Mouse (Mus musculus) intestine, postnatal 0 days (tissue): ENCODE results near the gene Acer3. TPM values are rescaled to one million over a fixed set of nuclear protein-coding genes. Genes with fewer than 3 reads are reported as not detected.

Source experiments
- ATAC-seq: fragments of 200-750 bp; cut with Nextera tagmentation; 2 replicates; pipeline ENCODE4 v1.8.0; 2017; ENCODE audit warnings: mild to moderate bottlenecking, moderate TSS enrichment, moderate library complexity
- H3K27ac ChIP-seq: fragments of 300-500 bp; sonication (generic); 2 replicates; pipeline ENCODE4 v1.5.1; 2014; ENCODE audit warnings: mild to moderate bottlenecking, low read depth, low read length, moderate library complexity
- H3K27me3 ChIP-seq: fragments of 300-500 bp; sonication (generic); replicated peaks from 2 replicates; pipeline ENCODE4 v1.6.1; 2014; ENCODE audit warnings: low read length, mixed read lengths; ENCODE audit not compliant: control insufficient read depth, insufficient read depth
- H3K36me3 ChIP-seq: fragments of 300-500 bp; sonication (generic); 2 replicates; pipeline ENCODE4 v1.6.1; 2014; ENCODE audit warnings: mild to moderate bottlenecking, moderate library complexity; ENCODE audit not compliant: control insufficient read depth, insufficient read depth
- H3K4me1 ChIP-seq: fragments of 300-500 bp; sonication (generic); replicated peaks from 2 replicates; pipeline ENCODE4 v1.6.1; 2014; ENCODE audit warnings: antibody characterized with exemption, low read length, mixed read lengths; ENCODE audit not compliant: control insufficient read depth, insufficient read depth
- H3K4me2 ChIP-seq: fragments of 300-500 bp; sonication (generic); replicated peaks from 2 replicates; pipeline ENCODE4 v1.6.1; 2014; ENCODE audit warnings: low read depth, mild to moderate bottlenecking, moderate library complexity
- H3K4me3 ChIP-seq: fragments of 300-500 bp; sonication (generic); 2 replicates; pipeline ENCODE4 v1.5.1; 2014; ENCODE audit warnings: low read depth, low read length
- H3K9ac ChIP-seq: fragments of 300-500 bp; sonication (generic); 2 replicates; pipeline ENCODE4 v1.6.1; 2014; ENCODE audit warnings: mild to moderate bottlenecking, low read depth, low read length
- H3K9me3 ChIP-seq: fragments of 300-500 bp; sonication (generic); 2 replicates; pipeline ENCODE4 v1.6.1; 2016; ENCODE audit warnings: mixed run types; ENCODE audit not compliant: control insufficient read depth
- CTCF ChIP-seq: sonication (generic); IDR thresholded peaks from 2 replicates; pipeline ENCODE4 v1.5.1; 2016; ENCODE audit warnings: low read depth, mild to moderate bottlenecking, control low read depth, antibody characterized with exemption, moderate library complexity
- WGBS: fragments of 180-500 bp; shearing (Covaris S2); extraction: QIAGEN DNeasy Blood & Tissue Kit; methylation state at CpG from one replicate; pipeline ENCODE4 v1.1.7; 2014; 5-methylcytosine and 5-hydroxymethylcytosine counted together
- polyA plus RNA-seq: library from polyadenylated mRNA; unstranded; fragments of >200 nt; fragmentation: Nextera tagmentation; extraction: Ambion mirVana; gene quantifications from 2 replicates; pipeline ENCODE4 v1.2.1, GENCODE M21; 2015

The Acer3 gene
- polyA plus RNA-seq, 1 experiment from 2014 or later: 9.7 TPM

- Histone ChIP-seq H3K9ac (no peak overlapping the region), H3K36me3 (no peaks in the 10 kb centered on the region), H3K27ac (no peak overlapping the region), H3K9me3 (no peaks in the 10 kb centered on the region), H3K4me2 (no peak overlapping the region), H3K4me1 (peaks cover 9% of the 10 kb centered on the region; the same call in 1 of the 2 replicates), H3K4me3 (no peak overlapping the region), H3K27me3 (no peaks in the 10 kb centered on the region)
- WGBS: 85% methylated on average over 1 of the region's 1 CpGs
- TF ChIP-seq CTCF: no peak
- no peak for ATAC-seq
Measured at GRCm38 (mm10) chr7:98358016-98358415, 37.0 kb upstream of the Acer3 start.

- Histone ChIP-seq H3K27ac (no peak overlapping the region), H3K9ac (no peak overlapping the region), H3K4me3 (no peak overlapping the region), H3K4me2 (no peak overlapping the region), H3K4me1 (peaks cover 9% of the 10 kb centered on the region; the same call in 1 of the 2 replicates), H3K27me3 (no peaks in the 10 kb centered on the region), H3K9me3 (no peaks in the 10 kb centered on the region), H3K36me3 (peaks cover 3% of the 10 kb centered on the region)
- ATAC-seq: no peak
- TF ChIP-seq CTCF: no peak
- WGBS: 74% methylated on average over 5 of the region's 5 CpGs
Measured at GRCm38 (mm10) chr7:98357324-98357723, 36.3 kb upstream of the Acer3 start.

DNA sequence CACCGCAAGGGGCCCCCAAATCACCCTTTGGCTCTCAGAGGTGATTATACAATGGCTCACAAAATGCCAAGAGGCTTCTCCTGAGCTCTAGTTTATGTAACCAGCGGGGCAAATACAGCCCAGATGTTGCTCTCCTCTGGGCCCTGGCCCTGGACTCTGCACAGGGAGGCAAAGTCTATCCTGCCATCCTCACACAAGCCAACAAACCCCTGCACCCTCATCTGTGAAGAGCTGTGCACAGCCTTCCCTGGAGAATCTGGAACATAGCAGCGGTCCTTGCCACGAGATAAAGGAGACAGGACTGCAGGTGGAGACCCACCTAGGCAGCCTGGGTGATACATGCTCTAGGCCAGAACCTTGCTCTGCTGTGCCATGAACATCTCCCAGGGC is 33.9 kb upstream of the Acer3 start:
- peaks cover 9% of the 10 kb centered on the region; the same call in 1 of the 2 replicates for H3K4me1 ChIP-seq
- no peak overlapping the region for H3K27ac ChIP-seq
- TF ChIP-seq CTCF: no peak
- H3K9me3 ChIP-seq: no peaks in the 10 kb centered on the region
- peak; percentile 71 for ATAC-seq
- H3K36me3 ChIP-seq: peaks cover 25% of the 10 kb centered on the region
- H3K9ac ChIP-seq: no peak overlapping the region; the same call in 1 of the 2 replicates
- 28% methylated on average over 4 of the region's 4 CpGs for WGBS
- no peak overlapping the region for H3K4me2 ChIP-seq
- no peak overlapping the region for H3K4me3 ChIP-seq
- no peaks in the 10 kb centered on the region for H3K27me3 ChIP-seq

- Histone ChIP-seq H3K9me3 (no peaks in the 10 kb centered on the region), H3K4me3 (no peak overlapping the region), H3K4me1 (peaks cover 9% of the 10 kb centered on the region; the same call in 1 of the 2 replicates), H3K9ac (no peak overlapping the region), H3K27ac (no peak overlapping the region), H3K36me3 (peaks cover 25% of the 10 kb centered on the region), H3K27me3 (no peaks in the 10 kb centered on the region), H3K4me2 (no peak overlapping the region)
- peak; percentile 16; the same call in 1 of the 2 replicates for ATAC-seq
- 29% methylated on average over 12 of the region's 12 CpGs for WGBS
- TF ChIP-seq CTCF: no peak
Measured at GRCm38 (mm10) chr7:98354160-98354920, 33.3 kb upstream of the Acer3 start.

DNA sequence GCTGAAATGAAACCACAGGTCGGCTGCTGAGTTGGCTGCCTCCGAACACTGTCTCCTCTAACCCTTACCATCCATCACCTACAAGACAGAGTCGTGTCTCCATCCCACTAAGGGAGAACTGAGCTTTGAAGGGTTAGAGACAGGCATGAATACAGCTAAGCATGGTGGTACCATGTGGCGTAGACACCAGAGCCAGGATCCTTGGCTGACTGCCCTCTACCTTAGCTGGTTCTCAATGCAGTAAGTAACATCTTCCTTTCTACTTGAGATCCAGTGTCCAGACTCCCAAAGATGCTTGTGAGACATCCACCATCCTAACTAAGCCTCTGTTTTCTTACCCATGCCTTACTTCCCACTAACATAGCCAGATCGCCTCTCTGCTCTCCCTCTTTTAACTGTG is 32.6 kb upstream of the Acer3 start:
- Histone ChIP-seq H3K9ac (no peak overlapping the region), H3K27me3 (no peaks in the 10 kb centered on the region), H3K4me1 (peaks cover 9% of the 10 kb centered on the region; the same call in 1 of the 2 replicates), H3K27ac (no peak overlapping the region), H3K4me2 (no peak overlapping the region), H3K9me3 (no peaks in the 10 kb centered on the region), H3K36me3 (peaks cover 25% of the 10 kb centered on the region), H3K4me3 (no peak overlapping the region)
- TF ChIP-seq CTCF: no peak
- 86% methylated on average over 5 of the region's 5 CpGs for WGBS
- no peak for ATAC-seq

DNA sequence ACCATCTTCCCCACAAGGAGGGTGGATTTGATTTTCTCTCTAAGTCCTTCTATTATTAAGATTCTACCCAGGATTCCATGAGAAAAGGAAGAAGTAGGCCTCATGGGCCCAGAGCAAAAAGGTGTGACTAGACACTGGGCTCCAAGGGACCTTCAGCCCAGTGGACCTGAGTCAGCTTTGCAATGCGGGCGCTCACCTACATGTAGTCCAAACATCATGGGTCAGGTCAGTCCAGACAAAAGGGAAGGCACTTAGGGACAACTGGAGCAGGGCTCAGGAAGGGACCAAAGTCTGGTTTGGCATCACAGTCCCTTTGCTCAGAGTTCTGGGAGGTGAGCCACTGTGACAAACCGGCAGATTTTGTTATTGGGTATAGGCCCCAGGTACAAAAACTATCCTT is 30.5 kb upstream of the Acer3 start:
- 90% methylated on average over 3 of the region's 3 CpGs for WGBS
- peaks cover 9% of the 10 kb centered on the region; the same call in 1 of the 2 replicates for H3K4me1 ChIP-seq

More for the DNA sequence above, 30.5 kb upstream of the Acer3 start:
- ATAC-seq: no peak
- no peak overlapping the region for H3K9ac ChIP-seq
- peaks cover 25% of the 10 kb centered on the region for H3K36me3 ChIP-seq
- no peaks in the 10 kb centered on the region for H3K27me3 ChIP-seq
- H3K27ac ChIP-seq: no peak overlapping the region
- no peak overlapping the region for H3K4me3 ChIP-seq
- H3K9me3 ChIP-seq: no peaks in the 10 kb centered on the region
- no peak overlapping the region for H3K4me2 ChIP-seq
- TF ChIP-seq CTCF: no peak
